Mouse (Mus musculus) bone marrow, adult 2 months (tissue): ENCODE data around the gene Akap17b. TPM values are rescaled to one million over a fixed set of nuclear protein-coding genes. Genes with fewer than 3 reads are reported as not detected.
A peak's percentile ranks its signal among the peaks of the same experiment; 100 is the strongest.

Source experiments
- H3K27ac ChIP-seq: fragments of 200-500 bp; 2 replicates; pipeline ENCODE4 v1.5.1; 2012; ENCODE audit warnings: low read depth, mild to moderate bottlenecking, control low read depth, inconsistent platforms, low read length; ENCODE audit not compliant: control insufficient read depth, poor library complexity, insufficient read depth
- H3K4me1 ChIP-seq: fragments of 200-500 bp; 2 replicates; pipeline ENCODE4 v1.6.1; 2011; ENCODE audit warnings: low read length; ENCODE audit not compliant: control insufficient read depth, insufficient read depth
- H3K4me3 ChIP-seq: fragments of 200-500 bp; replicated peaks from 2 replicates; pipeline ENCODE3; 2011; ENCODE audit warnings: mild to moderate bottlenecking, low read depth, low read length, control low read depth; ENCODE audit not compliant: control insufficient read depth
- CTCF ChIP-seq: fragments of 200-500 bp; IDR thresholded peaks from 2 replicates; pipeline ENCODE4 v1.5.1; 2011; ENCODE audit warnings: low read length, control low read depth; ENCODE audit not compliant: control insufficient read depth, insufficient read depth
- POLR2A ChIP-seq: fragments of 200-500 bp; IDR thresholded peaks from 2 replicates; pipeline ENCODE4 v1.6.1; 2011; ENCODE audit warnings: low read depth, mild to moderate bottlenecking, control low read depth, low read length, borderline replicate concordance; ENCODE audit not compliant: control insufficient read depth
- WGBS: fragments of 180-500 bp; shearing (Covaris S2); methylation state at CpG from one replicate; pipeline ENCODE4 v1.1.7; 2018; 5-methylcytosine and 5-hydroxymethylcytosine counted together
- polyA plus RNA-seq: library from polyadenylated mRNA; stranded (reverse); fragments of >200 nt; gene quantifications from 2 replicates; pipeline ENCODE4 v1.2.4, GENCODE M21; 2011; ENCODE audit warnings: low replicate concordance; ENCODE audit not compliant: missing spikeins, insufficient read depth, insufficient read length

The Akap17b gene
- polyA plus RNA-seq, 1 experiment: 1.5 TPM

DNA sequence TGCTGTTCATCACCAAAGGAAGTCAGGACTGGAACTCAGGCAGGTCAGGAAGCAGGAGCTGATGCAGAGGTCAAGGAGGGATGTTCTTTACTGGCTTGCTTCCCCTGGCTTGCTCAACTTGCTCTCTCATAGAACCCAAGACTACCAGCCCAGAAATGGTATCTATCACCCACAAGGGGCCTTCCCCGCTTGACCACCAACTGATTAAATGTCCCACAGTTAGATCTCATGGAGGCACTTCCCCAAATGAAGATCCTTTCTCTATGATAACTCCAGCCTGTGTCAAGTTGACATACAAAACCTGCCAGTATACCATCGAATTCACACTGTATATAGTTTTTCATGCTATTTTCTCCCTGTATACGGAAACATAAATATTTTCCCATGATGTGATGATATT, 49.9 kb downstream of the Akap17b start:
- H3K27ac ChIP-seq: no peak overlapping the region
- peaks cover 3% of the 10 kb centered on the region for H3K4me1 ChIP-seq
- TF ChIP-seq CTCF (no peak), POLR2A (no peak)
- H3K4me3 ChIP-seq: no peak overlapping the region
- WGBS: 63% methylated on average over 3 of the region's 3 CpGs

DNA sequence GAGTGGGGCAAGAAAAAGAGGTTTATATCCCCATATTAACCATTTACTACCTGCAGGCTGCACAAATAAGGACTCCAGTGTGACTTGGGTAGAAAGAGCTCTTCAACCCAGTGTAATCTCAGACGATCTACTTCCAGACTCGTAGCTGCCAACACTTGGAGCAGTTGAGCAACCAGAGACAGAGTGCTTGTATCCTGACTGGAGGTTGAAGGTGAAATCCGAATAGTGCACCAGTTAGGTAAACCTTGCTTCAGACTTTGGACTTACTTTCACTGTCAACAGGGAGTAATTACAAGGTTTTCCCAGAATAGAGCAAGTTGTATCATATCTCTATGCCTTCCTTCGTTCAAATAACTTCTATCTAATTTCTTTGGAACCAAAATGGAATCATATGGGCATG, 53.7 kb downstream of the Akap17b start:
- Histone ChIP-seq H3K4me1 (no peaks in the 10 kb centered on the region), H3K4me3 (no peak overlapping the region), H3K27ac (no peak overlapping the region)
- TF ChIP-seq CTCF: no peak
- TF ChIP-seq POLR2A: no peak
- 64% methylated on average over 4 of the region's 4 CpGs for WGBS

DNA sequence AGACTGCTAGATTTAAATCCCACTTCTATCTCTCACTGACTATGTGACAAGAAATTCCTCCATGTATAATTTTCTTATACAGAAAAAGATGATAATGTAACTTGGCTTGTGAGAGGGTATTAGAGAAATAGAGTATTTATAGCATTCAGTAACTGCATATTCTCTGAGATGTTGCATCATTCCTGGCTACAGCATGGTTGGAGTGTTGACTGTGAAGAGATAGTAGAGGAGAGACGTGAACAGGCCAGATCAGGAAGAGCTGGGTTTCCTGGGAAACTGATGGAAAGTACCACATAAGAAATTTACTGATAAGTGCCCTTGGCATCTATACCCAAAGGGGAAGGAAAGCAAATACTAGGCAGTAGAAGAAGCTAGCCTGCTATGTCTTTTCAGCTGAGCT, 54.1 kb downstream of the Akap17b start:
- 39% methylated on average over 1 of the region's 1 CpGs for WGBS
- H3K27ac ChIP-seq: no peak overlapping the region
- no peak for TF ChIP-seq POLR2A
- TF ChIP-seq CTCF: no peak

DNA sequence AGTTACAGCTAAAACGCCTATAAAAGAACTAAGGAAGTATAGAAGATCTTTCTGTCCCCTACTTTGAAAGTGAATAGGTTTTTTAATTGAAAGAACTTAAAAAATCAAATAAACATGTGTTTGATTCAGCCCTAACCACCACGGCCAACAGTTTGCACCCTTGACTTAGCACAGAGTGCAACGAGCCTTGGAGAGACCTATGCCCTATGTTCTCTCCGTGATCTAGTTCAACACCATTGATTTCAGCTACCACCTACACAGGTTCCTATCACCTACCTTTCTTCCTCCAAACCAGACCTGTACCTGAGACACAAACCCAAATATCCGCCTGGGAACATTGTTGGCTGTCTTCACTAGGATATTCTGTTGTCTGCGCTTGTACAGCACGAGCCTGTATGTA, 54.9 kb downstream of the Akap17b start:
- WGBS: 73% methylated on average over 7 of the region's 7 CpGs
- Histone ChIP-seq H3K27ac (no peak overlapping the region), H3K4me3 (no peak overlapping the region), H3K4me1 (no peaks in the 10 kb centered on the region)
- TF ChIP-seq POLR2A: no peak
- no peak for TF ChIP-seq CTCF

More for the DNA sequence above, 54.1 kb downstream of the Akap17b start:
- Histone ChIP-seq H3K4me3 (no peak overlapping the region), H3K4me1 (no peaks in the 10 kb centered on the region)

DNA sequence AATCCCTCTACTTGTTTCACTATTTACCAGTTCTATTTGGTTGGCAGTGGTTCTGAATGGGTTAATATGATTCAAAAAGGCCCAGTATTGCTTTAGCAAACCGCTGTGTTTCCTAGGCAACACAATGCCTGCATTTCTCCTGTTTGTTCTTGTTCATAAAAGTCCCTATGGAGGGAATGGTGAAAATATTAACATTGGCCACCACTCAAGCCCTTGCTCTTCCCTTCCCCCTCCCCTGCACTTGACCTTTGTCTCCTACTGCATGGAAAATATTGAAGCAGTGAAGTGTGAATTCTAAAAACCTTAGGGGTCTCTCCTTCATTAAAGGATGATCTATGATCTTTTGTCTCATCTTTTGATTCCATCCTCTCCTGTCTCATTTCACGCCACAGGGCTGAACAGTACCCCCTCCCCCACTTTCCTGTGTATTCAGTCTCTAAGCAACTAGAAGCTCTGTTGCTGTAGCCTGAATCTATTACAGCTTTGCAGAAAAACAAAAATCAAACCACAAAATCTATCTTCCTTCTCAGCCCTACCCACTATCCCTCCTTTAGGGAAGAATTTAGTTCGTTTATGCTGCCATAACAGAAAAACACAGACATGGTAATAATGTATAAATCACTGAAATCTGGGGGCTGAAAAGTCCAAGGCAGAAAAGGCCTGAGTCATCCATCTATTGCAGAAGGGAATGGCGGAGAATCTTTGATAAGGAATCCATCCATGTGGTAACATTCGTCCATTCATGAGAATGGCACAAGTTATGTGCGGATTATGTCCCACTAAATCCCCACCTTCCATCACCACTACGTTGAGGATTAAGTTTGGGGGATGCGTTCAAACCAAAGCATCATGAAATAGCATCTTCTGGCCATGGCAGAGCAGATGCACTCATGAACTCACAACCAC, 57.6 kb downstream of the Akap17b start:
- 77% methylated on average over 8 of the region's 8 CpGs for WGBS
- no peak overlapping the region for H3K4me3 ChIP-seq
- H3K27ac ChIP-seq: no peak overlapping the region
- no peaks in the 10 kb centered on the region for H3K4me1 ChIP-seq
- TF ChIP-seq POLR2A: no peak
- TF ChIP-seq CTCF: no peak

DNA sequence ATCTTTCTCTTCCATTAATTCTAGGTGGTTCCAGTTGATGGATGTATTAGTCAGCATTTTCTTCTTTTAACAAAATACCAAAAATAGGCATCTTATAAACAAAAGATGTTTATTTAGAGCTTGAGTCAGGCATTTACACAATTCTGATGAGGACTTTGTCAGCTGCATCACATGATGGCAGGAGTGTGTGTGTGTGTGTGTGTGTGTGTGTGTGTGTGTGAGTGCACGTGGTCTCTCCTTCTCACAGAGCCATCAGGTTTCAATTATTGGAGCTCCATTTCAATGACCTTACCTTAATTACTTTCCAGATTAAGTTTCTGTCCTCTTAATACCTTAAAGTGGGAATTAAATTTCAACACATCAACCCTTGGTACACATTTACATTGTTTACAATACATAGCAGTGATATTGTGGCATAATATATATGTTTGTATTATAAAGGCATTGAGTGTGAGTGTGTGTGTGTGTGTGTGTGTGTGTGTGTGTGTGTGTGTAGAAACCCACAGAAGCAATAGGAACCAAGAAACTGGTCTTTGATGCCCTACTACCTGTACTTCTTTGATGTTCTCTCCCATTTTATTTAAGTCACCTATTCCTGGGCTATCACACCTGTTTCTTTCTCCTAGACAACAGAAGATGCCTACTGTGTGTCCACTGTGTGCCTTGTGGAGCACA, 58.4 kb downstream of the Akap17b start:
- Histone ChIP-seq H3K27ac (no peak overlapping the region), H3K4me3 (no peak overlapping the region), H3K4me1 (no peaks in the 10 kb centered on the region)
- TF ChIP-seq CTCF: no peak
- no peak for TF ChIP-seq POLR2A
- 71% methylated on average over 1 of the region's 1 CpGs for whole genome bisulfite sequencing

DNA sequence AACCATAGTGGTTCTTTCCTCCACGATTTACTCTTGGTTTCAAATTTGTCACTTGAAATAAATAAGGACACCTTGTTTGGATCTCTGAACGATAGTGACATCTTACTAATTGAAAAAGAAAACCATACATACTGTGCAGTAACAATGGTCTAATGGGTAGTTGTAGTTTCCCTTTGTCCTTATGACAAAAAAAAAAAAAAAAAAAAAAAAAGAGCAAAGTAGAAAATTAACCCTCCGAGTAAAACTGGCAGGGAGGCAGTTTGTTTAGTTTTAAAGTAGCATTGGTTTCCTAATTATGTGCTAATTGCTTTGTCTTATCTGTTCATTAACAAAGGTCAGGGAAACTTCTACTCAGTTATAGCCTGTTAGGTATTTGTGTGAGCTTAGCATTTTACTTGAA, 83.1 kb downstream of the Akap17b start:
- Histone ChIP-seq H3K4me1 (no peaks in the 10 kb centered on the region), H3K27ac (no peak overlapping the region), H3K4me3 (no peak overlapping the region)
- WGBS: 15% methylated on average over 3 of the region's 3 CpGs
- TF ChIP-seq POLR2A: no peak
- TF ChIP-seq CTCF: no peak

DNA sequence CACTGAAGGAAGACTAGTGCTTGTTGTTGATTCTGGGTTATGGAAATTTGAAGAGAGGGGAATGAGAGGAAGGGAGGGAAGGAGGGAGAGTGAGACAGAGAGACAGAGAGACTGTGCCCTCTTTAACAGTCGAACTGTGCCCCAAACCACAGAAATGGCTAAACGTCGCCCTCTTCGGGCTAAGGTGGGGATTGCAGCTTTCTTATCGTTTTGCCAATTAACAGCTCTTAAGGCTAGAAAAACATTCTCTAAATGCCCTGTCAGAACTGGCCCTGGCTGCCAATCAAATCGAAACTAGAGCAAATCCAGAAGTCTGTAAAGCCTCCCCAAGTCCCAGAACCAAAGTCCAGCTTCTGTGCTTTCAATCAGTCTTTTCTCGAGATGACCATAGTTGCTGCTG, 83.5 kb downstream of the Akap17b start:
- TF ChIP-seq POLR2A (no peak), CTCF (peak; percentile 53)
- no peak overlapping the region for H3K4me3 ChIP-seq
- H3K27ac ChIP-seq: no peak overlapping the region
- WGBS: 12% methylated on average over 7 of the region's 7 CpGs
- no peaks in the 10 kb centered on the region for H3K4me1 ChIP-seq

DNA sequence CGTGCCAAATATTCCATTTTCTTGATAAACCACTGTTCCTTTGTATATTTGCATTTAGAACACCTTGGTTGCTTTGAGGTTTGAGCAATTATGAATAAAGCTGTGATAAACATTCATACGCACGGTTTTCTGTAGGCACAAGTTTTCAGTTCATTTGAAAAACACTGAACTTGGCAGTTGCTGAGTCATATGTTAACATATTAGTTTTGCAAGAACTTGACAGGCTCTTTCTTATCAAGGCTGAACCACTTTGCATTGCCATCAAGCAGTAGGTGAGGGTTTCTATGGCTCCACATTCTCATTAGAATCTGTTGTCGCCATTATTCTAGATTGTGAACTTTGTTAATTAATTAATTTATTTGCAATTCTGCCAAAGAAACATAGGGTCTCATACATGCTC, 85.0 kb downstream of the Akap17b start:
- TF ChIP-seq CTCF (no peak), POLR2A (no peak)
- Histone ChIP-seq H3K4me1 (no peaks in the 10 kb centered on the region), H3K4me3 (no peak overlapping the region), H3K27ac (no peak overlapping the region)
- WGBS: 35% methylated on average over 4 of the region's 4 CpGs

Other genes with a start within 250 kb of the Akap17b start
- not detected in 2 replicates for gene Gm6268, start 244.1 kb downstream of the Akap17b start, polyA plus RNA-seq
- not detected in 2 replicates for gene Gm14569, start 153.6 kb downstream of the Akap17b start, polyA plus RNA-seq
- 9.1 and 20.4 TPM in 2 replicates for gene Pgrmc1, start 47.2 kb downstream of the Akap17b start, polyA plus RNA-seq
- gene Slc25a43, start 98.3 kb upstream of the Akap17b start, polyA plus RNA-seq: not detected in 2 replicates
- 102 and 183 TPM in 2 replicates for gene Slc25a5, start 150.3 kb upstream of the Akap17b start, polyA plus RNA-seq
- 19.7 and 50.9 TPM in 2 replicates for gene Ube2a, start 228.5 kb upstream of the Akap17b start, polyA plus RNA-seq
- 10.4 and 11.4 TPM in 2 replicates for gene C330007P06Rik, start 228.7 kb upstream of the Akap17b start, polyA plus RNA-seq